Mouse (Mus musculus) stomach, embryonic 14.5 days (tissue): ENCODE measurements around the gene Ptprcap. TPM values are rescaled to one million over a fixed set of nuclear protein-coding genes. Genes with fewer than 3 reads are reported as not detected.
A peak's percentile ranks its signal among the peaks of the same experiment; 100 is the strongest.

Experiments
- ATAC-seq: fragments of 200-750 bp; cut with Nextera tagmentation; 2 replicates; pipeline ENCODE4 v1.8.0; 2017; ENCODE audit warnings: low read depth, moderate TSS enrichment; ENCODE audit not compliant: insufficient number of reproducible peaks, insufficient read depth, low FRiP score
- H3K27ac ChIP-seq: fragments of 300-500 bp; sonication (generic); 2 replicates; pipeline ENCODE4 v1.5.1; 2014; ENCODE audit warnings: mild to moderate bottlenecking, low read length, moderate library complexity, mixed read lengths
- H3K27me3 ChIP-seq: fragments of 300-500 bp; sonication (generic); 2 replicates; pipeline ENCODE4 v1.6.1; 2014; ENCODE audit warnings: low read length, control low read depth, mixed read lengths; ENCODE audit not compliant: control insufficient read depth, insufficient read depth
- H3K36me3 ChIP-seq: fragments of 300-500 bp; sonication (generic); 2 replicates; pipeline ENCODE4 v1.6.1; 2014; ENCODE audit warnings: mild to moderate bottlenecking, control low read depth, low read length, moderate library complexity, mixed read lengths; ENCODE audit not compliant: control insufficient read depth, insufficient read depth
- H3K4me1 ChIP-seq: fragments of 300-500 bp; sonication (generic); 2 replicates; pipeline ENCODE4 v1.6.1; 2014; ENCODE audit warnings: low read length, control low read depth, mixed read lengths; ENCODE audit not compliant: control insufficient read depth, insufficient read depth
- H3K4me2 ChIP-seq: fragments of 300-500 bp; sonication (generic); replicated peaks from 2 replicates; pipeline ENCODE4 v1.6.1; 2014; ENCODE audit warnings: low read depth, low read length, control low read depth
- H3K4me3 ChIP-seq: fragments of 300-500 bp; sonication (generic); 2 replicates; pipeline ENCODE4 v1.5.1; 2014; ENCODE audit warnings: low read depth, low read length, control low read depth
- H3K9ac ChIP-seq: fragments of 300-500 bp; sonication (generic); replicated peaks from 2 replicates; pipeline ENCODE4 v1.6.1; 2014; ENCODE audit warnings: low read depth, mild to moderate bottlenecking, control low read depth, low read length, moderate library complexity, mixed read lengths
- H3K9me3 ChIP-seq: fragments of 300-500 bp; sonication (generic); 2 replicates; pipeline ENCODE4 v1.6.1; 2016; ENCODE audit warnings: low read depth, low read length, control low read depth; ENCODE audit not compliant: control insufficient read depth
- WGBS: fragments of 180-500 bp; shearing (Covaris S2); extraction: QIAGEN DNeasy Blood & Tissue Kit; methylation state at CpG from one replicate; pipeline ENCODE4 v1.1.7; 2014; 5-methylcytosine and 5-hydroxymethylcytosine counted together
- polyA plus RNA-seq: library from polyadenylated mRNA; unstranded; fragments of >200 nt; fragmentation: Nextera tagmentation; extraction: Ambion mirVana; gene quantifications from 2 replicates; pipeline ENCODE4 v1.2.1, GENCODE M21; 2014

The Ptprcap gene
- polyA plus RNA-seq, 1 experiment from 2014 or later = 1.9 TPM

GRCm38 (mm10) chr19:4114551-4114950 is 38.9 kb upstream of the Ptprcap start:
- no peaks in the 10 kb centered on the region for H3K9me3 ChIP-seq
- ATAC-seq = no peak
- H3K4me1 ChIP-seq = no peaks in the 10 kb centered on the region
- H3K4me3 ChIP-seq = no peak overlapping the region
- no peaks in the 10 kb centered on the region for H3K27me3 ChIP-seq
- no peak overlapping the region for H3K9ac ChIP-seq
- no peak overlapping the region for H3K4me2 ChIP-seq
- H3K27ac ChIP-seq = no peak overlapping the region
- peaks cover 50% of the 10 kb centered on the region for H3K36me3 ChIP-seq
- 85% methylated on average over 10 of the region's 10 CpGs for WGBS

GRCm38 (mm10) chr19:4115144-4115543 is 38.3 kb upstream of the Ptprcap start:
- Histone ChIP-seq H3K27ac (no peak overlapping the region), H3K9me3 (no peaks in the 10 kb centered on the region), H3K4me2 (no peak overlapping the region), H3K9ac (no peak overlapping the region), H3K36me3 (peaks cover 50% of the 10 kb centered on the region), H3K4me1 (no peaks in the 10 kb centered on the region), H3K27me3 (no peaks in the 10 kb centered on the region), H3K4me3 (no peak overlapping the region)
- no peak for ATAC-seq
- 94% methylated on average over 10 of the region's 10 CpGs for WGBS

GRCm38 (mm10) chr19:4115816-4116215 is 37.6 kb upstream of the Ptprcap start:
- H3K4me3 ChIP-seq = no peak overlapping the region
- ATAC-seq = no peak
- no peaks in the 10 kb centered on the region for H3K9me3 ChIP-seq
- peaks cover 50% of the 10 kb centered on the region for H3K36me3 ChIP-seq
- peaks cover 6% of the 10 kb centered on the region; the same call in 1 of the 2 replicates for H3K4me1 ChIP-seq
- WGBS = 81% methylated on average over 11 of the region's 11 CpGs
- no peaks in the 10 kb centered on the region for H3K27me3 ChIP-seq
- no peak overlapping the region for H3K4me2 ChIP-seq
- no peak overlapping the region for H3K9ac ChIP-seq
- H3K27ac ChIP-seq = no peak overlapping the region

GRCm38 (mm10) chr19:4117006-4117405 is 36.4 kb upstream of the Ptprcap start:
- Histone ChIP-seq H3K4me1 (peaks cover 7% of the 10 kb centered on the region; the same call in 1 of the 2 replicates), H3K27ac (no peak overlapping the region), H3K27me3 (no peaks in the 10 kb centered on the region), H3K9ac (no peak overlapping the region), H3K9me3 (no peaks in the 10 kb centered on the region), H3K4me3 (no peak overlapping the region), H3K4me2 (no peak overlapping the region), H3K36me3 (peaks cover 48% of the 10 kb centered on the region)
- WGBS = 90% methylated on average over 7 of the region's 7 CpGs
- no peak for ATAC-seq

GRCm38 (mm10) chr19:4118350-4118749 is 35.1 kb upstream of the Ptprcap start:
- Histone ChIP-seq H3K9ac (no peak overlapping the region), H3K36me3 (peaks cover 40% of the 10 kb centered on the region), H3K27ac (no peak overlapping the region), H3K4me1 (peaks cover 7% of the 10 kb centered on the region; the same call in 1 of the 2 replicates), H3K9me3 (no peaks in the 10 kb centered on the region), H3K27me3 (no peaks in the 10 kb centered on the region), H3K4me3 (no peak overlapping the region), H3K4me2 (no peak overlapping the region)
- WGBS = 90% methylated on average over 2 of the region's 2 CpGs
- ATAC-seq = no peak

- no peaks in the 10 kb centered on the region for H3K9me3 ChIP-seq
- H3K36me3 ChIP-seq = peaks cover 26% of the 10 kb centered on the region
- H3K4me3 ChIP-seq = peak overlapping the region; percentile 43; the same call in 1 of the 2 replicates
- H3K4me2 ChIP-seq = peak overlapping the region; percentile 49; the same call in 1 of the 2 replicates
- no peaks in the 10 kb centered on the region for H3K27me3 ChIP-seq
- peaks cover 7% of the 10 kb centered on the region; the same call in 1 of the 2 replicates for H3K4me1 ChIP-seq
- no peak overlapping the region for H3K27ac ChIP-seq
- no peak overlapping the region for H3K9ac ChIP-seq
- WGBS = 86% methylated on average over 6 of the region's 6 CpGs
- no peak for ATAC-seq
These were observed 33.5 kb upstream of the Ptprcap start for GRCm38 (mm10) chr19:4119716-4120487.

GRCm38 (mm10) chr19:4120496-4120895 is 32.9 kb upstream of the Ptprcap start:
- Histone ChIP-seq H3K9me3 (no peaks in the 10 kb centered on the region), H3K4me3 (peak overlapping the region; percentile 43), H3K36me3 (peaks cover 20% of the 10 kb centered on the region), H3K27me3 (no peaks in the 10 kb centered on the region), H3K9ac (no peak overlapping the region), H3K27ac (no peak overlapping the region), H3K4me2 (peak overlapping the region; percentile 49), H3K4me1 (peaks cover 7% of the 10 kb centered on the region; the same call in 1 of the 2 replicates)
- 93% methylated on average over 2 of the region's 2 CpGs for WGBS
- ATAC-seq = no peak

- Histone ChIP-seq H3K36me3 (peaks cover 14% of the 10 kb centered on the region), H3K9me3 (no peaks in the 10 kb centered on the region), H3K27ac (peak overlapping the region; percentile 70; the same call in 1 of the 2 replicates), H3K4me1 (peaks cover 7% of the 10 kb centered on the region; the same call in 1 of the 2 replicates), H3K4me3 (peak overlapping the region; percentile 43), H3K4me2 (peak overlapping the region; percentile 49), H3K27me3 (no peaks in the 10 kb centered on the region), H3K9ac (peak overlapping the region; percentile 49)
- WGBS = 4% methylated on average over 38 of the region's 38 CpGs
- ATAC-seq = peak; percentile 70
These were observed 32.2 kb upstream of the Ptprcap start for GRCm38 (mm10) chr19:4121097-4121805.
